Mouse (Mus musculus) heart, postnatal 14 days (tissue): Measurements from ENCODE around the gene Olfr448. TPM values are rescaled to one million over a fixed set of nuclear protein-coding genes. Genes with fewer than 3 reads are reported as not detected.

ENCODE experiments used
- DNase-seq, 2 experiments: peaks; one replicate each; pipeline ENCODE4 v3.0.0; 2021 to 2022
- intact Hi-C: fragments of 180-260 bp; cut with DNase I; formaldehyde crosslinking; loops from one replicate; pipeline ENCODE4 v1.15.1; 2025
- long read RNA-seq, 2 experiments: library from polyadenylated mRNA; stranded (forward); transcript quantifications; one replicate each; pipeline ENCODE4 v2.0.0; 2021
- total RNA-seq, 2 experiments: library from RNA; stranded (reverse); gene quantifications; 2 replicates each; pipeline ENCODE4 v1.2.3; 2021

The Olfr448 gene
- not detected for total RNA-seq
- long read RNA-seq, experiment 1 = 0 reads
- long read RNA-seq, experiment 2 = 0 reads

DNA sequence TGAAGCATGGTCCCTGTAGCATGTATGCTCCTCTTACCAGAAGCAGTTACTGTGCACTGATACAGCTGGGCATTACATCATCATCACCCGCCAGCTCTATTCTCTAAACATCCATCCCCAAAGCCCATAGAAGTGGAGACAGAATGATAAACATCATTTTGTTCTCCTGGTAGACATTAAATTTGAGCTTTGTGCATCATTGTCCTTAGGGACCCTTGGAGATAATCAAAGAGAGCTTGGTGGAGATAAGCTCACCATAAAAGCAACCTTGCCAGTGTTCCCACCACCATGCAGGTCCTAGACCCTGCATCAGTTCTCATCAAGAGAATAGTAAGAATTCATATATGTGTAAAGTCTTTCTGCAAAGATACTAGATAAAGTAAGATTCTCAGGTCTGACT, at the start of gene Olfr448:
TSS of gene Olfr448 (plus strand) at position 301 of the 400 bp plus-strand sequence.
- intact Hi-C loops = no loop called here
- DNase-seq = no peak

GRCm38 (mm10) chr6:42860222-42860819, 29.9 kb upstream of the Olfr448 start:
- intact Hi-C loops = loop anchor here (5.0 to 10.0 kb wide), 3 partner anchors 248 to 1096 kb away; no protein-coding TSS in a partner anchor
- DNase-seq = peak in 1 of 2 experiments; percentile 47

GRCm38 (mm10) chr6:42869695-42870094, 20.5 kb upstream of the Olfr448 start:
- intact Hi-C loops = loop anchor here (10.0 kb wide), 1 partner anchor 1105 kb away; no protein-coding TSS in a partner anchor
- no peak for DNase-seq

GRCm38 (mm10) chr6:42876323-42876722, 13.9 kb upstream of the Olfr448 start:
- intact Hi-C loops = no loop called here

DNA sequence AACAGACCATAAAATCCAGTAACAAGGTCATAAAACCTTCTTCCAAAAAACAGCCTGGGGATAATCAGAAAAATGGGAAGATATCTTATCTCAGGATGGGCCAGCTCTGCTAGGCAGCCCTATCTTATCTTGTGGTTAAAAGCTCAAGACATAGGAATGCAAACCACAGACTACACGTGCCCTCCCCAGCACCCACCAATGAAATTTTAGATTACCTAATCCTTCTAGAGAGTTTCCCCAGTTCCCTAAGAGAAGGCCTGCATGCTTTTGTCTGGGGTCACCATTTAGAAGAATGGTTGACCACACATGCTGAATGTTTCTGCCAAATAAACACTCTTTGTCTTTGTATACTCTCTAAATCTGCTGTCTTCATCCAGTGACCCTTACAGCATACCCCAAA, 10.1 kb downstream of the Olfr448 start:
- intact Hi-C loops = no loop called here

More at GRCm38 (mm10) chr6:42876323-42876722, 13.9 kb upstream of the Olfr448 start:
- no peak for DNase-seq

GRCm38 (mm10) chr6:42908578-42908977, 18.3 kb downstream of the Olfr448 start, which contains the start of gene Olfr447:
TSS of gene Olfr447 (plus strand) at chr6:42908878.
- intact Hi-C loops = no loop called here
- no peak for DNase-seq

More for the DNA sequence above, 10.1 kb downstream of the Olfr448 start:
- no peak for DNase-seq

DNA sequence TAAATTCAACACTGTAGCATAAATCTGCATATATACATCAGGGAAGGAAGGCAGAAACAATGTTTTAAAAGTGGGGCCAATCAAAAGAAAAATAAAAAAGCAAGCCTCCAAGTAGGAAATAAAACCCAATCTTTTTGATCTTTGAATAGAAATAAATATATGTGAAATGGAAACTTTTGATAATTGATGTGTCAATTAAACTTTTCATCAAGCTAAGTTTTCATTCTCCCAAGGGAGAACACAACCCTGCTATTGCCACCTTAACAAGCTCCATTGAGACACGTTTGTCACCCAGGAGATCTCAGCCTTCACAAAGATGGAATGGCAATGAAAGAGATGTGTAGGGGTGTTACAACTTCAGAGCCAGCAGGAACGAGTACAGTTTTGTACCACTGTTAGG, 30.8 kb downstream of the Olfr448 start, which contains the start of gene Olfr446:
TSS of gene Olfr446 (plus strand) at position 301 of the 400 bp plus-strand sequence.
- DNase-seq = no peak
- intact Hi-C loops = loop anchor here (10.0 kb wide), 1 partner anchor 74 kb away; no protein-coding TSS in a partner anchor

Other genes with a start within 250 kb of the Olfr448 start
- gene Tcaf2, start 245.2 kb upstream of the Olfr448 start, total RNA-seq = 1 to 10 TPM; 4.4 to 4.5 TPM
- gene Tcaf1, start 180.4 kb upstream of the Olfr448 start, total RNA-seq = 10 to 100 TPM; 18.1 to 18.6 TPM
- not detected for gene Olfr453, start 151.1 kb upstream of the Olfr448 start, total RNA-seq
- gene Olfr38, start 134.0 kb upstream of the Olfr448 start, total RNA-seq = not detected
- not detected for gene Olfr452, start 105.3 kb upstream of the Olfr448 start, total RNA-seq
- gene Olfr450, start 78.5 kb upstream of the Olfr448 start, total RNA-seq = not detected
- gene Olfr449, start 56.1 kb upstream of the Olfr448 start, total RNA-seq = not detected
- gene Olfr447, start 18.4 kb downstream of the Olfr448 start, total RNA-seq = not detected
- gene Olfr446, start 30.9 kb downstream of the Olfr448 start, total RNA-seq = not detected
- gene Olfr444, start 58.6 kb downstream of the Olfr448 start, total RNA-seq = not detected
- gene Olfr441, start 215.9 kb downstream of the Olfr448 start, total RNA-seq = not detected